In genomic region chr13:99541429-99542267, GRCm38 (mm10) we compare ENCODE assay signal across 10 mouse cellular contexts. TPM values are rescaled to one million over a fixed set of nuclear protein-coding genes. Genes with fewer than 3 reads are reported as not detected.
DNase-seq lines count a peak whose midpoint lies in the region; ATAC-seq and TF ChIP-seq lines count a peak whose summit lies in the region.
"Had no signal": no experiment of that assay in that cellular context is flagged by ENCODE, and none has a peak within 500 bp of the region (broad histone marks: within the 10 kb centered on the region; RNA-seq: fewer than 3 reads in every experiment).

No protein-coding gene starts in this region.

- H3K9me3 ChIP-seq in kidney, embryonic 14.5 days (ENCODE audit: control insufficient read depth, low read length), result no peaks in the 10 kb centered on the region
- H3K9me3 ChIP-seq in embryonic facial prominence, embryonic 10.5 days, result no peaks in the 10 kb centered on the region
- no peaks in the 10 kb centered on the region for H3K9me3 ChIP-seq in forebrain, embryonic 13.5 days (replicated peaks)
- H3K9me3 ChIP-seq in limb, embryonic 14.5 days (ENCODE audit: control insufficient read depth, low read length), result no peaks in the 10 kb centered on the region

- no peaks in the 10 kb centered on the region for H3K27me3 ChIP-seq in kidney, embryonic 14.5 days (ENCODE audit: control insufficient read depth, insufficient read depth, low read length)
- no peaks in the 10 kb centered on the region for H3K27me3 ChIP-seq in embryonic facial prominence, embryonic 10.5 days (replicated peaks; ENCODE audit: low read depth, poor library complexity, severe bottlenecking)
- H3K27me3 ChIP-seq in forebrain, embryonic 13.5 days, result no peaks in the 10 kb centered on the region
- no peaks in the 10 kb centered on the region for H3K27me3 ChIP-seq in limb, embryonic 14.5 days (ENCODE audit: control insufficient read depth, insufficient read depth, low read length)

- H3K9ac ChIP-seq in kidney, embryonic 14.5 days (ENCODE audit: low read depth, low read length), result no peak overlapping the region
- H3K9ac ChIP-seq in forebrain, embryonic 13.5 days, result no peak overlapping the region
- H3K9ac ChIP-seq in limb, embryonic 14.5 days (ENCODE audit: low read depth, low read length, severe bottlenecking), result no peak overlapping the region

- no peak overlapping the region for H3K4me3 ChIP-seq in kidney, embryonic 14.5 days (ENCODE audit: low read length)
- H3K4me3 ChIP-seq in embryonic facial prominence, embryonic 10.5 days, result 0 out of 2 replicates have a peak overlapping the region, but pooled peaks have one; percentile 22
- H3K4me3 ChIP-seq in forebrain, embryonic 13.5 days, result peak overlapping the region; percentile 19; the same call in 1 of the 2 replicates
- no peak overlapping the region for H3K4me3 ChIP-seq in limb, embryonic 14.5 days (replicated peaks; ENCODE audit: low read length)

- no peak overlapping the region for H3K27ac ChIP-seq in kidney, embryonic 14.5 days (ENCODE audit: low read depth, low read length)
- no peak overlapping the region for H3K27ac ChIP-seq in embryonic facial prominence, embryonic 10.5 days (replicated peaks)
- H3K27ac ChIP-seq in forebrain, embryonic 13.5 days, result no peak overlapping the region
- H3K27ac ChIP-seq in limb, embryonic 14.5 days (replicated peaks; ENCODE audit: low read depth, low read length), result no peak overlapping the region; the same call in 1 of the 2 replicates

- WGBS in kidney, embryonic 14.5 days, result 47% methylated on average over 21 of the region's 21 CpGs
- 54% methylated on average over 21 of the region's 21 CpGs for WGBS in embryonic facial prominence, embryonic 10.5 days
- 27% methylated on average over 21 of the region's 21 CpGs for WGBS in forebrain, embryonic 13.5 days
- 27% methylated on average over 21 of the region's 21 CpGs for WGBS in limb, embryonic 14.5 days

- H3K36me3 ChIP-seq in kidney, embryonic 14.5 days (ENCODE audit: control insufficient read depth, insufficient read depth, low read length), result no peaks in the 10 kb centered on the region
- H3K36me3 ChIP-seq in embryonic facial prominence, embryonic 10.5 days (replicated peaks), result no peaks in the 10 kb centered on the region
- H3K36me3 ChIP-seq in forebrain, embryonic 13.5 days (ENCODE audit: poor library complexity, severe bottlenecking), result no peaks in the 10 kb centered on the region
- H3K36me3 ChIP-seq in limb, embryonic 14.5 days (ENCODE audit: control insufficient read depth, insufficient read depth, low read length), result no peaks in the 10 kb centered on the region

- no peak for ATAC-seq in kidney, embryonic 14.5 days (ENCODE audit: low FRiP score, low TSS enrichment)
- peak; percentile 71; the same call in 1 of the 2 replicates for ATAC-seq in forebrain, embryonic 13.5 days
- no peak for ATAC-seq in limb, embryonic 14.5 days (ENCODE audit: low FRiP score, low read depth)
- ATAC-seq in frontal cortex, adult (ENCODE audit: low TSS enrichment), result no peak
- ATAC-seq in monocyte, adult 5-6 weeks (replicated peaks; ENCODE audit: insufficient number of reproducible peaks, low FRiP score, low TSS enrichment, poor library complexity, severe bottlenecking), result no peak

- no peak for DNase-seq in kidney, postnatal 10 days
- DNase-seq in embryonic facial prominence, embryonic 10.5 days (ENCODE audit: low spot score), result no peak
- DNase-seq in limb, embryonic 14.5 days (ENCODE audit: low spot score), result no peak
- no peak for DNase-seq in spleen, postnatal 36 days (ENCODE audit: low spot score in 2 of 2)
- DNase-seq: adrenal gland, adult 8-10 months; cerebellum, adult 9-10 months had no signal

- 0 out of 2 replicates have a peak, but pooled peaks cover 5% of the 10 kb centered on the region for H3K4me1 ChIP-seq in kidney, embryonic 14.5 days (ENCODE audit: control insufficient read depth, insufficient read depth, low read length)
- peaks cover 30% of the 10 kb centered on the region for H3K4me1 ChIP-seq in embryonic facial prominence, embryonic 10.5 days
- peaks cover 23% of the 10 kb centered on the region for H3K4me1 ChIP-seq in forebrain, embryonic 13.5 days
- peaks cover 25% of the 10 kb centered on the region for H3K4me1 ChIP-seq in limb, embryonic 14.5 days (ENCODE audit: control insufficient read depth, insufficient read depth, low read length)

- H3K4me2 ChIP-seq in kidney, embryonic 14.5 days (replicated peaks; ENCODE audit: low read depth, low read length), result peak overlapping the region; percentile 13; the same call in 1 of the 2 replicates
- H3K4me2 ChIP-seq in forebrain, embryonic 13.5 days, result peak overlapping the region; percentile 47
- H3K4me2 ChIP-seq in limb, embryonic 14.5 days (replicated peaks; ENCODE audit: low read depth, low read length, severe bottlenecking), result peak overlapping the region; percentile 39

- no peak for TF ChIP-seq POLR2A in limb, embryonic 14.5 days (IDR thresholded peaks at IDR 0.05; ENCODE audit: borderline replicate concordance, extremely low read depth, insufficient read depth, insufficient read length)

RNA-seq across cellular contexts. Expression of gene Map1b, which starts 25.3 kb away (rescaled TPM):
- polyA plus RNA-seq in kidney, embryonic 14.5 days (2014; fragmentation: Nextera tagmentation; extraction: Ambion mirVana), result 44.2 and 55.1 TPM in 2 replicates
- polyA plus RNA-seq in embryonic facial prominence, embryonic 10.5 days (2016; fragmentation: Nextera tagmentation; extraction: Ambion mirVana), result 288 and 317 TPM in 2 replicates
- 1,694 and 1,735 TPM in 2 replicates for polyA plus RNA-seq in forebrain, embryonic 13.5 days (2015; fragmentation: Nextera tagmentation; extraction: Ambion mirVana)
- 16.8 and 17.5 TPM in 2 replicates for polyA plus RNA-seq in limb, embryonic 14.5 days (2012; rRNA removed)
- 142 and 149 TPM in 2 replicates for polyA plus RNA-seq in limb, embryonic 14.5 days (2014; fragmentation: Nextera tagmentation; extraction: Ambion mirVana)
- 0.11 to 0.19 TPM (median 0.19 TPM) in 3 replicates for total RNA-seq in monocyte, adult 5-6 weeks (2017)

Comparison
In these comparisons a context has a peak if more than half of its experiments do, and no peak if none do; other contexts are left out.
1. H3K4me3 ChIP-seq: peak in embryonic facial prominence, embryonic 10.5 days (single experiment) and forebrain, embryonic 13.5 days (single experiment); none in kidney, embryonic 14.5 days (single experiment) and limb, embryonic 14.5 days (single experiment).
2. Peak in every context shown above with its lines, with median percentiles within 50 percentile points of each other: H3K4me2 ChIP-seq.